Mouse (Mus musculus): ENCODE results near the gene Naa60. TPM values are rescaled to one million over a fixed set of nuclear protein-coding genes. Genes with fewer than 3 reads are reported as not detected.

Naa60 gene
- total and polyA plus RNA-seq, 2 experiments from 2014 or later: 76.7 to 91.6 TPM

DNA sequence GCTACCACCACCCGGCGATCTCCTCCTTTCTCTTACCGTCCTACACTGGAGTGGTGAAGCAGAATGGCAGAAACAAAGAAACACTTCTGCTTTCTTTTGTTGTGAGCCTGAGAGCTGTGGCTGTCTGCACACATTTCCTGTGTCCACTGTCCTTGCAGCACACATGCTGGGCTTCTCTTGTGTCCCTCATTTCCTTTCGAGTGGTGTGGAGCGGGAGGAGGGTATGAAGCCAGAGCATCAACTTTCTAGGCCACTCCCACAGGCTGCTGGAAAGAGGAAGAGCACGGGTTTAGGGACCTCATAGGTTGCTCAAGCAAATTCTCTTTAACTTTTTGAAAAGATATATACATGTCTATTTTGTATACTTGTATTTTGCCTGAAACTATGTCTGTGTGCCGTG lies 57.0 kb downstream of the Naa60 start:
- no peak for TF ChIP-seq CTCF (IDR thresholded peaks at IDR 0.05; ENCODE audit: low read depth)
- ATAC-seq (no peak), DNase-seq (ENCODE audit: low spot score) (no peak)
- Histone ChIP-seq H3K9ac (replicated peaks; ENCODE audit: low read length) (no peak overlapping the region), H3K27me3 (ENCODE audit: insufficient read depth, low read length) (no peaks in the 10 kb centered on the region), H3K27ac (no peak overlapping the region), H3K4me2 (ENCODE audit: low read depth, low read length) (no peak overlapping the region), H3K9me3 (ENCODE audit: low read length) (no peaks in the 10 kb centered on the region), H3K4me3 (ENCODE audit: low read length) (no peak overlapping the region), H3K36me3 (ENCODE audit: insufficient read depth, low read length) (peaks cover 28% of the 10 kb centered on the region), H3K4me1 (ENCODE audit: insufficient read depth, low read length) (no peaks in the 10 kb centered on the region)
- 68% methylated on average over 7 of the region's 7 CpGs for WGBS

DNA sequence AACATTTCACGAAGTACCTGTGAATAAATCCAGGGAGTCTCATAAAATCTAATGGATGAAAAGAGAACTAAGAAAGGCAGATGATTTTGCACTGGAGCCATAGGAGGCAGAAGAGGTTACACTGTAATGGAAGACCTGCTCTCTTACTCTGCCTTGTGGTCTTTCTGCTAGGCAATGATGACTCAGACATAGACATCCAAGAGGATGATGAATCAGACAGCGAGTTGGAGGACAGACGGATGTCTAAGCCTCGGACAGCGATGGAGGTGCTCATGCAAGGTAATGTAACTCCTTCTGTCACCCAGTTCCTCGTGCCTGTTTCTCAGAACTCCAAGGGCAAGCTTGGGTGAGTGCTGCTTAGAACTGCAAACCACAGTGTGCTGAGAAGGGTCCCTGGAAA lies 61.4 kb downstream of the Naa60 start:
- Histone ChIP-seq H3K27ac (no peak overlapping the region), H3K4me2 (ENCODE audit: low read depth, low read length) (no peak overlapping the region), H3K9ac (replicated peaks; ENCODE audit: low read length) (no peak overlapping the region), H3K9me3 (ENCODE audit: low read length) (no peaks in the 10 kb centered on the region), H3K4me3 (ENCODE audit: low read length) (no peak overlapping the region), H3K36me3 (ENCODE audit: insufficient read depth, low read length) (peaks cover 47% of the 10 kb centered on the region), H3K4me1 (ENCODE audit: insufficient read depth, low read length) (no peaks in the 10 kb centered on the region), H3K27me3 (ENCODE audit: insufficient read depth, low read length) (no peaks in the 10 kb centered on the region)
- ATAC-seq: no peak
- no peak for TF ChIP-seq CTCF (IDR thresholded peaks at IDR 0.05; ENCODE audit: low read depth)
- WGBS: 94% methylated on average over 6 of the region's 6 CpGs
- DNase-seq (ENCODE audit: low spot score): no peak

DNA sequence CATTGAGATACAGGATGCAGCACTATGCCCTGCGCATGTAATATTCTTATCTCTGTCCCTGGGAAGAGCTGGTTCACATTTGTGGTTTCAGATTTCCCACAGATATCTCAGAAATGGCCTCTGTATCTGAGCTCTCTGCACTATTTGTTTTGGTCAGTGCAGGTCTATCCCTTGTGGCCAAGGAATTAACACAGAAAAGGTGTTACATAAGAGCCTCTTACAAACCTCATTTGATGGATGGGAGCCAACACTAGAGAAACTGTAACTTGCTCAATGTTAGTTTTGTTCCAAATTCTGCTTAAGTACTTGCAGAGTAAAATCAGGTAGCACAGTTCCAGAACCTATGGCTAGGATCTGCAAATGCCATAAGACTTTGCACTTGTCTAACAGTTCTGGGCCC lies 61.9 kb downstream of the Naa60 start:
- Histone ChIP-seq H3K4me2 (ENCODE audit: low read depth, low read length) (no peak overlapping the region), H3K4me1 (ENCODE audit: insufficient read depth, low read length) (no peaks in the 10 kb centered on the region), H3K27me3 (ENCODE audit: insufficient read depth, low read length) (no peaks in the 10 kb centered on the region), H3K9ac (replicated peaks; ENCODE audit: low read length) (no peak overlapping the region), H3K36me3 (ENCODE audit: insufficient read depth, low read length) (peaks cover 53% of the 10 kb centered on the region), H3K4me3 (ENCODE audit: low read length) (no peak overlapping the region), H3K27ac (no peak overlapping the region), H3K9me3 (ENCODE audit: low read length) (no peaks in the 10 kb centered on the region)
- WGBS: 97% methylated on average over 1 of the region's 1 CpGs
- TF ChIP-seq CTCF (IDR thresholded peaks at IDR 0.05; ENCODE audit: low read depth): no peak
- DNase-seq (ENCODE audit: low spot score) (no peak), ATAC-seq (no peak)

DNA sequence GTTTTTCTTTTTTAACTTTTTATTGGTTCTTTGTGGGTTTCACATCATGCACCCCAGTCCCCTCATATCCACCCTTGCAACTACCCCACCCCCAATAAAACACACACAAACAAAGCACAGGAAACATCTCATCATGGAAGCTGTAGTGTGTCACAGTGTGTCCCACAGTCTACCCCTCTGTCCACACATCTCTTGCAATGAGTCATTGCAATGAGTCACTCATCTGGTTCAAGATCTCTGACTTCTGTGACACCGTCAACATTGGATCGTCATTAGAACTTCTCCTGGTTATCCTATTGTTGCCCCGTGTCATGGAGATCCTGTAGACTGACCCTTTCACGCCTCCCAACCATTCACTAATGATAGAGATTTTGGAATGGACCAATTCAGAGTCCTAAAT lies 62.5 kb downstream of the Naa60 start:
- Histone ChIP-seq H3K27me3 (ENCODE audit: insufficient read depth, low read length) (no peaks in the 10 kb centered on the region), H3K4me2 (ENCODE audit: low read depth, low read length) (no peak overlapping the region), H3K9ac (replicated peaks; ENCODE audit: low read length) (no peak overlapping the region), H3K4me1 (ENCODE audit: insufficient read depth, low read length) (no peaks in the 10 kb centered on the region), H3K36me3 (ENCODE audit: insufficient read depth, low read length) (peaks cover 52% of the 10 kb centered on the region), H3K9me3 (ENCODE audit: low read length) (no peaks in the 10 kb centered on the region), H3K27ac (no peak overlapping the region), H3K4me3 (ENCODE audit: low read length) (no peak overlapping the region)
- DNase-seq (ENCODE audit: low spot score) (no peak), ATAC-seq (no peak)
- TF ChIP-seq CTCF (IDR thresholded peaks at IDR 0.05; ENCODE audit: low read depth): no peak
- 89% methylated on average over 4 of the region's 4 CpGs for WGBS

DNA sequence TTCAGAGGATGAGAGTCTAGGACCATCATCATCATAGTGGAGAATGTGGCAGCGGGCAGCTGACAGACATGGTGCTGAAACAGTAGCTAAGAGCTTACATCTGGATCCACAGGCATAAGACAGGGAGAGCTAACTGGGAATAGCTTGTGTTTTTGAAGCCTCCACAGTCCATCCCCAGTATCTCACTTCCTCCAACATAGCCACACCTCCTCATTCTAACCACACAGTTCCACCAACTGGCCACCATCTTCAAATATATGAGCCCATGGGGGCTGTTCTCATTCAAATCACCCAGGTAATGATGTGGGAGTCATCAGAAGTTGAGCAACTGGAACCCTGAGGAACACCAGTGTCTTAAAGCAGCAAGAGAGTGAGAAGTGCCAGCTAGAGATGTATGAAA lies 79.0 kb downstream of the Naa60 start:
- Histone ChIP-seq H3K9ac (replicated peaks; ENCODE audit: low read length) (no peak overlapping the region), H3K27ac (no peak overlapping the region), H3K4me1 (ENCODE audit: insufficient read depth, low read length) (no peaks in the 10 kb centered on the region), H3K9me3 (ENCODE audit: low read length) (no peaks in the 10 kb centered on the region), H3K36me3 (ENCODE audit: insufficient read depth, low read length) (no peaks in the 10 kb centered on the region), H3K4me2 (ENCODE audit: low read depth, low read length) (no peak overlapping the region), H3K4me3 (ENCODE audit: low read length) (no peak overlapping the region), H3K27me3 (ENCODE audit: insufficient read depth, low read length) (no peaks in the 10 kb centered on the region)
- 88% methylated on average over 1 of the region's 1 CpGs for WGBS
- ATAC-seq (no peak), DNase-seq (ENCODE audit: low spot score) (no peak)
- TF ChIP-seq CTCF (IDR thresholded peaks at IDR 0.05; ENCODE audit: low read depth): no peak

Small RNAs within 50 kb of the gene (microRNA-seq; reads per million reads assigned to microRNA genes)
- 0 reads per million in 2 experiments for gene Gm23493

Other genes starting within 250 kb of the Naa60 start
- gene Mefv, start 154.3 kb upstream of the Naa60 start, total RNA-seq (2014; rRNA removed): not detected in 2 replicates
- gene Mefv, start 154.3 kb upstream of the Naa60 start, polyA plus RNA-seq (2015; fragmentation: Nextera tagmentation; extraction: Ambion mirVana): not detected in 2 replicates
- gene Zfp263, start 128.3 kb upstream of the Naa60 start, total RNA-seq (2014; rRNA removed): 22.7 and 22.9 TPM in 2 replicates
- 33.1 and 33.5 TPM in 2 replicates for gene Zfp263, start 128.3 kb upstream of the Naa60 start, polyA plus RNA-seq (2015; fragmentation: Nextera tagmentation; extraction: Ambion mirVana)
- not detected in 2 replicates for gene Olfr15, start 41.5 kb upstream of the Naa60 start, total RNA-seq (2014; rRNA removed)
- not detected in 2 replicates for gene Olfr15, start 41.5 kb upstream of the Naa60 start, polyA plus RNA-seq (2015; fragmentation: Nextera tagmentation; extraction: Ambion mirVana)
- 3.4 and 3.6 TPM in 2 replicates for gene Zfp174, start 25.1 kb upstream of the Naa60 start, total RNA-seq (2014; rRNA removed)
- gene Zfp174, start 25.1 kb upstream of the Naa60 start, polyA plus RNA-seq (2015; fragmentation: Nextera tagmentation; extraction: Ambion mirVana): 1.2 and 1.3 TPM in 2 replicates
- gene Zfp597, start 12.2 kb downstream of the Naa60 start, total RNA-seq (2014; rRNA removed): 21.4 and 24.4 TPM in 2 replicates
- 10.0 and 11.9 TPM in 2 replicates for gene Zfp597, start 12.2 kb downstream of the Naa60 start, polyA plus RNA-seq (2015; fragmentation: Nextera tagmentation; extraction: Ambion mirVana)
- gene Gm20695, start 12.3 kb downstream of the Naa60 start, total RNA-seq (2014; rRNA removed): 2.9 and 10.9 TPM in 2 replicates
- gene Gm20695, start 12.3 kb downstream of the Naa60 start, polyA plus RNA-seq (2015; fragmentation: Nextera tagmentation; extraction: Ambion mirVana): 1.0 and 3.2 TPM in 2 replicates
- 7.9 and 47.7 TPM in 2 replicates for gene 1700037C18Rik, start 36.3 kb downstream of the Naa60 start, total RNA-seq (2014; rRNA removed)
- gene 1700037C18Rik, start 36.3 kb downstream of the Naa60 start, polyA plus RNA-seq (2015; fragmentation: Nextera tagmentation; extraction: Ambion mirVana): 12.6 and 12.7 TPM in 2 replicates
- 11.8 and 14.4 TPM in 2 replicates for gene Cluap1, start 36.4 kb downstream of the Naa60 start, total RNA-seq (2014; rRNA removed)
- gene Cluap1, start 36.4 kb downstream of the Naa60 start, polyA plus RNA-seq (2015; fragmentation: Nextera tagmentation; extraction: Ambion mirVana): 42.3 and 42.6 TPM in 2 replicates
- 0.93 and 1.3 TPM in 2 replicates for gene Nlrc3, start 104.3 kb downstream of the Naa60 start, total RNA-seq (2014; rRNA removed)
- 0.61 and 0.63 TPM in 2 replicates for gene Nlrc3, start 104.3 kb downstream of the Naa60 start, polyA plus RNA-seq (2015; fragmentation: Nextera tagmentation; extraction: Ambion mirVana)
- 28.1 and 35.9 TPM in 2 replicates for gene Slx4, start 131.4 kb downstream of the Naa60 start, total RNA-seq (2014; rRNA removed)
- 15.1 and 15.4 TPM in 2 replicates for gene Slx4, start 131.4 kb downstream of the Naa60 start, polyA plus RNA-seq (2015; fragmentation: Nextera tagmentation; extraction: Ambion mirVana)
- gene Dnase1, start 164.6 kb downstream of the Naa60 start, total RNA-seq (2014; rRNA removed): 0.31 TPM in 1 of 2 replicates, not detected in the other
- 2.0 and 2.3 TPM in 2 replicates for gene Dnase1, start 164.6 kb downstream of the Naa60 start, polyA plus RNA-seq (2015; fragmentation: Nextera tagmentation; extraction: Ambion mirVana)
- 41.2 and 42.6 TPM in 2 replicates for gene Trap1, start 205.5 kb downstream of the Naa60 start, total RNA-seq (2014; rRNA removed)
- 51.2 and 52.1 TPM in 2 replicates for gene Trap1, start 205.5 kb downstream of the Naa60 start, polyA plus RNA-seq (2015; fragmentation: Nextera tagmentation; extraction: Ambion mirVana)